Mouse (Mus musculus) layer of hippocampus, adult 18-20 months (tissue): ENCODE data around the gene Ifnb1. TPM values are rescaled to one million over a fixed set of nuclear protein-coding genes. Genes with fewer than 3 reads are reported as not detected.
A peak's percentile ranks its signal among the peaks of the same experiment; 100 is the strongest.
"Not testable (repeated sequence)": the region's sequence is repeated elsewhere in the genome, so short reads cannot be mapped to it uniquely, and the experiment has no call there.

ENCODE experiments used
- DNase-seq, 2 experiments: peaks; one replicate each; pipeline ENCODE4 v3.0.0; 2022; ENCODE audit warnings: low spot score in 2 of 2
- long read RNA-seq: library from polyadenylated mRNA; stranded (forward); transcript quantifications from one replicate; pipeline ENCODE4 v2.0.0, GENCODE M21; 2021
- total RNA-seq, 2 experiments: library from RNA; stranded (reverse); gene quantifications; 2 replicates each; pipeline ENCODE4 v1.2.3; 2021

Ifnb1 gene
- not detected for total RNA-seq
- long read RNA-seq = 0 reads

DNA sequence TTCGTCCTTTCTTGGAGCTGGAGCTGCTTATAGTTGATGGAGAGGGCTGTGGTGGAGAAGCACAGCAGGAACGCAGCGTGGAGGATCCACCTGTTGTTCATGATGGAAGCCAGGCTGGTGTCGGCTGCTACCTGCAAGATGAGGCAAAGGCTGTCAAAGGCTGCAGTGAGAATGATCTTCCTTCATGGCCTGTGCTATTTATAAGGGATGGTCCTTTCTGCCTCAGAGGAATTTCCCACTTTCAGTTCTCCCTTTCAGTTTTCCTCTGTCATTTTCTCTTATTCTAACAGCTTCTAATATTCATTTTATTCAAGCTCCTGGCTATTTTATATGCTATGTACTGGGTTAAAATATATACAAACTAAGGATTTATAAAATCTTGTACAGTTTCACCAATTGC, at the start of gene Ifnb1:
TSS of gene Ifnb1 (minus strand) at position 101 of the 400 bp plus-strand sequence.
- no peak for DNase-seq

- DNase-seq = no peak
Measured at GRCm38 (mm10) chr4:88571698-88572097, 49.1 kb upstream of the Ifnb1 start, which contains the start of gene Ifna14. Ifna14 (minus strand) TSS chr4:88571798.

DNA sequence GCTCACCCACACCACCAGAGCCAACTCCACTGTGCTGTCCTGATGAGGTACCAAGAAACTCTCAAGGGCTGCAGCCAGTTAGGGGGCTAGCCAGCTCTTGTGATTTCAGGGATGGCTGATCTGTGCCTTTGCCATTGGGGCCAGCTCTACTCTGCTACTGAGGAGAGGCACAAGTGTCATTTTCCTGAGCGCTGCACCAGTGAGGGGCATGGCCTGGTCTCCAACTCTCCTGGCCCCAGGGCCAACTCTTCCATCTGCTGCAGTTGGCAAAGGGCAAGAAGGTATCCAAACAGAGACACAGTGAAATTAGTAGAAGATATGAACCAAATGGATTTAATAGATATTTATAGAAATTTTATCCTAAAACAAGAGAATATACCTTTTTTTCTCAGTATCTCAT, 39.2 kb upstream of the Ifnb1 start:
- no peak for DNase-seq

DNA sequence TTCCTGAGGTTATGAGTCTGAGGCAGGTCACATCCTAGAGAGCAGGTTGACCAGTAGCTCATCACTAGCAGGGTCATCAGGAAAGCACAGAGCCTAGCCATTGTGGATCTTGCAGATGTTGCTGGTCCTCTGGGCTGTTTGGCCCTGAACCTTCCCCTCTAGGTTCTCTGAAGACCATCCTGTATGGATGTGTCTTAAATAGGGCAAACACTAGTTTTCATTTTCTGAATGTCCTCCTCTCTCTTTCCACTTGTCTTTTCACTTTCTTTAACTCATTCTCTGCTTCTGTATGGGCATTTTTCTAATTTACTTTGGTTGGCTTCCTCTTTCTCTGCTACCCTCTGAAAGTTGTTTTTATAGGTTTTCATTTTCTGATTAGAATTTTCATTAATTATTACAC, 35.6 kb upstream of the Ifnb1 start, which contains the start of gene Ifna15:
TSS of gene Ifna15 (minus strand) at position 101 of the 400 bp plus-strand sequence.
- DNase-seq = not testable (repeated sequence)

- DNase-seq = peak; percentile 14 to 78
Measured at GRCm38 (mm10) chr4:88550161-88550945, 27.8 kb upstream of the Ifnb1 start.

- no peak for DNase-seq
Measured at GRCm38 (mm10) chr4:88547986-88548385, 25.4 kb upstream of the Ifnb1 start.

DNA sequence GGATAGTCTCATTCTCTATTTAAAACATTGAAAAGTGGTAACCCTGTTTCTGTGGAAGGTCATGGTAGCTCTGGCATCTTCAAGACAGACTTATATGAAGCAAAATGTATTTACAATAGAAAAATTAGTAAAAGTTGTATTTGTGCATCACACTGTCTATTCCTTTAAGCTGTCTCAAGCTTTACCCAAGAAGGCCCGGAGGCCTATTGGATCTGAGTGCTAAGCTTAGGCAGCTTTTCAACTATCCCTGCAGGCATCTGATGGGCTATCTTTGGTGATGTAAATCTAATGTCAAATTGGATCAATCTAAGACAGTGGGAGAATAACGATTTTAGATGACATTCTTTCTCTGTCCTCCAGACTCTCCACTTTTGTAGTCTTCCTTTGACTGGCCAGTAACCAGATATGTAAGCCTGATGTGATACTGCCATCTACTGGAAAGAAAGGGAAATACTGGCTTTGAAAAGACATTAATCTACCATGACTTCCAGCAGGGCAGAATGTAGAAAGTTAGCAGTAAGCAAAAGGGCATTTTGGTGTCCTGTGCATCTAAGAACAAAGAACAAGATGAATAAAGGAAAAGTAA, 21.2 kb upstream of the Ifnb1 start:
- DNase-seq = peak in 1 of 2 experiments; percentile 62

GRCm38 (mm10) chr4:88537328-88537727, 14.8 kb upstream of the Ifnb1 start:
- DNase-seq = peak in 1 of 2 experiments; percentile 12

DNA sequence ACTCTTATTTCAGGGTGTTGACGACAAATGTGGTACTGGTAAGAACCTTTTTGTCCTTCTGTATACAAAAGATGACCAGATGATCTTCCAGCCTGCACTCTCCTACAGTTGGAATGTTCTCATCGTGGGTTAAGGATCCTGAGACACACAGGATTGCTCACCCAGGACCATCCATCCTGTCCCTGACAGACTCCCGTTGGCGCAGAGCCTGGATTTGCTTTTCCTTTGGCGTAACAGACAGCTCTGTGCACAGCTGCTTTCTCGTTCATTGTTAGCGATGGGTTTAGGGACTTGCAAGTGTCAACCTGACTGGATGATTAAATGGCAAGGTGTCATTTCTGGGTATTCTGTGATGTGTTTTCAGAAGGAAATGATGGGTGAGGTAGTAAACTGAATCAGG, 14.1 kb upstream of the Ifnb1 start:
- DNase-seq = no peak

GRCm38 (mm10) chr4:88535742-88536141, 13.2 kb upstream of the Ifnb1 start:
- DNase-seq = no peak

DNA sequence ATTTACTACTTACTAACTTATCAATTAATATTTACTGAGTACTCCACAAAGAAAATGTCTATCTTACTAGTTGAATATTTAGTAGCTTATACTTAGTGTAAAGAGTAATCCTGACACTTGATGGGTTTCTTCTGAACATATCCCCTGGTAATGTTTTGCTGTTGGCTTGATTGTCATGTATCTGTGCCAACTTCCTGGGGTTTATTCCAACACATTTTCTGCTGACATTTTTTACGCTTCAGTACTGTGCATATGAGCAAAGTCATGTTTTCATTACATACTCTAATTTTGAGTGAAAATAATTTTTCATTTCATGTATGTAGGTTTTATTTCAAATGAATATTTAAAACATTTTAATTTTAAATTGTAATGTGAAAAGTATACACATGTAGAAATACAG, 12.3 kb upstream of the Ifnb1 start:
- no peak for DNase-seq

DNA sequence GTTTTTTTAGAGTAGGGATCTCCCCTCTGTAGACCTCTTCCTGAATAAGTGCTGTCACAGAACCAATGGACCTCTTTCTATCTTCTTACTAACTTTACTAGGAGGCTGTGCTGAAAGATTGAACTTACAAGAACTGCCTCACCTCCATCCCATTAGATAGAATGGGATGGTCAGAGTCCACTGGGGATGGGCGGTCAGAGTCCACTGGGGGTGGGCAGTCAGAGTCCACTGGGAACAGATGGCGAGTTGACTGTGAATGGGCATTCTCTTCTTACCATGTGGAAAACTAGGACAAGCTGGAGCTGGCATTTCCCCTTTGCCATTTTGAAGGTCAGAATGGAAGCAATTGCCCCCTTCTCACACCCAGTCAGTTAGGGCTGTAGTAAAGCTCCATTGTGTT, 10.9 kb upstream of the Ifnb1 start:
- no peak for DNase-seq

GRCm38 (mm10) chr4:88530892-88531291, 8.3 kb upstream of the Ifnb1 start:
- no peak for DNase-seq

DNA sequence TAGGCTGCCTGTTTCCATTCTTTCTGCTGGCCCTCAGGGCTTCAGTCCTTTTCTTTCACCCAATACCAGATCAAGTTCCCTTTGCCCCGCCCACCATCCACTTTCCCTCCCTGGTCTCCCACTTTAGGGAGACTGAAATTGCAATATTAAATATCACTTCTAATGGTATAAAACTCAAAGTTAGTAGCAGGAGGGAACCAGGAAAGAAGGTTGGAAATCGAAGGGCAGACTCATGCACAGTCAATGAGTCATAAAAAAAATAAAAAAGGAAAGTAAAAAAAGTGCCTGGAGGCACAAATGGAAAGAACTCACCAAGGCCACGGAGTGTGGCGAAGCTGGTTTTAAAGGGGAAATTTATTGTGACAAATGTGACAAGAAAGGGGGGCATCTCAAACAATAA, 7.7 kb upstream of the Ifnb1 start:
- no peak for DNase-seq

DNA sequence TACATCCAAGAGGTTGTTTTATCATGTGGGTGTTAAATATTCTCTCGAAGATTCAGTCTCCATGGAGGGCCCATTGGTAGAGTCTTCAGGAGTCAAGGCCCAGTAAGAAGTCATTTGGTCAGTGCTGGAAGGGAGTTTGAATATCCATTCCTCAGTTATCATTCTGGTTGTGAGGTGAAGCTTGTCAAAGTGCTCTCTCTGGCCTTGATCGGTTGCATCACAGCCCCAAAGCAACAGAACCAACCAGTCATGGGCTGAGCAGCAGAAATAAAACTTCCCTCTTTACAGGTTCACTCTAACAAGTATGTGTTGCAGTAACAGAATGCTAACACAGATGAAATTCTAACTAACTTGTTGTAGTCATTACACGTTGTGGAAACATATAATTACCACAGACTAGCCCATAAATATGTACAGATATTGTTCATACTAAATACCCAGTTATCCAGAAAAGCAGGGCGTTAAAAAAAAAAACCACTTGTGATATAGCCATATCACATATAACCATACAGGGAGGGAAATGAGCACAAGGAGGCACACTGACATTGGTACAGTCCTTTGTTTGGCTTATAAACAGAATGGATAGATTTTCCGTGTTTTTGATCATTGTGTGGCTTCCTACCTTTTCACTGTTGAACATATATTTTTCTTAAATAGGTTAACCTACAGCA, 3.9 kb upstream of the Ifnb1 start:
- no peak for DNase-seq

GRCm38 (mm10) chr4:88525393-88525792, 2.8 kb upstream of the Ifnb1 start:
- no peak for DNase-seq

- DNase-seq = no peak
Measured at GRCm38 (mm10) chr4:88523241-88523640, 667 bp upstream of the Ifnb1 start.

GRCm38 (mm10) chr4:88517957-88518356, 4.6 kb downstream of the Ifnb1 start:
- no peak for DNase-seq

GRCm38 (mm10) chr4:88515711-88516211, 6.8 kb downstream of the Ifnb1 start:
- no peak for DNase-seq

DNA sequence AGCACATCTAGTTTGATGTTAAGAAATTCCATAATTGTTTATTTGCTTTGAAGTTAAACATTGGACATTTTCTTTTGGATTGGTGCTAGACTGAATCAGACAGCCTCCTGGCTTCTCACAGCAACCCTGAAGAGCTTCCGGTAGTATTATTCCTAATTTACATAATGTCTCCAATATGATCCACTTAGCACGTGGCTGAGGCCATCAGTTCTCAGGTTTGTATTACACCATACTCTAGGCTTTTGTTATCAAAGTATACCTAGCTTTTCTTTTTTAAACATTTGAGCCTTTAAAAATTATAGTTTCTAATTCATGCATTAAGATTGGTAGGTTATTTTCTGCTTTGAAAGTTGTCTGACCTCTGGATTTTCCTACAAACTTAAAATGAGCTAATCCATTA, 7.3 kb downstream of the Ifnb1 start:
- DNase-seq = no peak

- peak in 1 of 2 experiments; percentile 59 for DNase-seq
Measured at GRCm38 (mm10) chr4:88514403-88514802, 8.2 kb downstream of the Ifnb1 start.

- no peak for DNase-seq
Measured at GRCm38 (mm10) chr4:88513743-88514142, 8.8 kb downstream of the Ifnb1 start.
